Mouse (Mus musculus): ENCODE results near the gene Hacl1. TPM values are rescaled to one million over a fixed set of nuclear protein-coding genes. Genes with fewer than 3 reads are reported as not detected.

Gene Hacl1
- 10 to 100 TPM; 10.9 to 14.0 TPM for total RNA-seq (2021)

GRCm38 (mm10) chr14:31640890-31641505 is at the start of gene Hacl1, which contains the start of gene Btd:
Gene Hacl1 (minus strand): TSS chr14:31641286.
Gene Btd (plus strand): TSS chr14:31641028.
- DNase-seq: peak; percentile 88

GRCm38 (mm10) chr14:31686231-31686630 is 45.1 kb upstream of the Hacl1 start:
- no peak for DNase-seq

GRCm38 (mm10) chr14:31685680-31686079 is 44.6 kb upstream of the Hacl1 start:
- DNase-seq: no peak

GRCm38 (mm10) chr14:31684343-31685040 is 43.4 kb upstream of the Hacl1 start:
- no peak for DNase-seq

DNA sequence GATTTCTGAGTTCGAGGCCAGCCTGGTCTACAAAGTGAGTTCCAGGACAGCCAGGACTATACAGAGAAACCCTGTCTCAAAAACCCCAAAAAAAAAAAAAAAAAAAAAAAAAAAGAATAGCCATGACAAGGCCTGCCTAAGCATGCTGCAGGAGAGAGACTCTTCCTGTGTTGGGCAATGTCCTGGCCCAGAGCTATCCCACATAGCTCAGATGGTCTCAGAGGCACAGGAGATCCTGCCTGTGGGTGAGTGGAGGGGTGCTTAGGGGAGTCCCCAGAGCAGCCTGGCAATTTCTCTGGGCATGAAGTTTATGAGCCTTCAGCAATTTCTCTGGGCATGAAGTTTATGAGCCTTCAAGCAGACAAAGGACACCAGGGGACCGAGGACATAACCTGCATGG is 42.5 kb upstream of the Hacl1 start:
- DNase-seq: no peak

DNA sequence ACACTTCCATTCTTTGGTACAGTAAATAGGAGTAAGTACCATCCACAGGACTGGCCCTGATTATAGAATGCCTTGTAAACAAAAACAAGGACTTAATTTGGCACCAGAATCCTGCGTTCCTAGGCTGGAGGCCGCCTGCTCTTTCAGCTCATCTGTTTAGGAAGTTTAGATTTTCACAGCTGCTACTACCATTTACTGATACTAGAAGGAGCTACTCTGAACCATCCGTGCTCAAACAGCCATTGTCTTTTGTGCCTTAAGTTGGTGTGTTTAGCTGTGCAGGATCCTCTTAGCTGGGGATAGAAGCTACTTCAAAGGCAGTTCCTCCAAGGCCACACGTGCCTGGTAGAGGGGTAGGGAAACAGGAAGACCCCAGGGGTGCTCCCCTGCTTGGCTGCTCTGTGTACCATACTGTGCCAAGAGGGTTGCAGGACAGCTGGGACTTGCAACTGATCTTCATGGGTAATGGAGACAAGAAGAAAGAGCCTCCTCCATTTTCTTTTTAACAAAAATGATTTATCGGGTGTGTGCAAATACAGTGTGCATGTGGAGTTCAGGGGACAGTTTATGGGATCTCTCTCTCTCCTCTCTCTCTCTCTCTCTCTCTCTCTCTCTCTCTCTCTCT is 41.0 kb upstream of the Hacl1 start:
- DNase-seq: no peak

DNA sequence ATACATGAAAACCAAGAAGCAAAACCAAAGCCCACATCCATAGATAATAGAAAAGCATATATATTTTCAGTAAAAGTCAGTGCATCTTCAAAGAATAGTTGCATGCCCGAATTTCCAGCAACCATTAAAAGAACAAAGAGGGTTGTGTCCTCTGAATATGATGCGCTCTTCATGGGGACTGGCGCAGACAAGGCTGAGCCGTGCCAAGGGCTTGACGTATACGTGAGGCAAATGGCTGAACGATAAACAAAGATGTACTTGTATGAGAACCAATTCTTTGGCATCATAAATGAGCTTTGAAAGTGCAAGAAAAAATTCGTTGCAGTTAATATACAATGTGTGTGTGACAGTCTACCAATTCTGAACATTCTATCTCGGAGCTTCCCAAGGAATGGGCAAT is 40.2 kb upstream of the Hacl1 start:
- DNase-seq: no peak

GRCm38 (mm10) chr14:31680656-31681055 is 39.6 kb upstream of the Hacl1 start:
- no peak for DNase-seq

GRCm38 (mm10) chr14:31671635-31672320 is 30.7 kb upstream of the Hacl1 start:
- DNase-seq: no peak

- DNase-seq: peak; percentile 66
These were observed 28.8 kb upstream of the Hacl1 start for GRCm38 (mm10) chr14:31669642-31670490.

DNA sequence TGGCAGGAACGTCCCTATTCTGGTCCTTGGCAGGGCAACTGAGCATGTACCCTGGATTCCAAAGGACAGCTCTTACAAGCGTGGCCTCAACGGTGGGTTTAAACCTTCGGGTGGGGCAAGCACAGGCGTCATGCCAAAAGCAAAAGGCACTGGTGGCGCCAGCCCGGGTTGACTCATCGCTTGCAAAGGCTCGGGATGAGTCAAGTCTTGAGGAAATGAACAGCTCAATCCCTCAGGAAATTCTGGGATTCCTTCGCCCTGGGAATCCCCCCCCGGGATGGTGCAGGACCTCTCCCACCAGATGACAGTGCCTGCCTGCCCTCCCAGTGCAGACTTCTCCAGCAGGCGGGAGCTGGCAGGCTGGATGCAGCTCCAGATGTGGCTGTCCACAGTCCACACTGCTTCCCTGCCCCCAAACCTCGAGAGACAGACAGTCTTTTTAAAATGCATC is 28.1 kb upstream of the Hacl1 start:
- DNase-seq: peak; percentile 81

DNA sequence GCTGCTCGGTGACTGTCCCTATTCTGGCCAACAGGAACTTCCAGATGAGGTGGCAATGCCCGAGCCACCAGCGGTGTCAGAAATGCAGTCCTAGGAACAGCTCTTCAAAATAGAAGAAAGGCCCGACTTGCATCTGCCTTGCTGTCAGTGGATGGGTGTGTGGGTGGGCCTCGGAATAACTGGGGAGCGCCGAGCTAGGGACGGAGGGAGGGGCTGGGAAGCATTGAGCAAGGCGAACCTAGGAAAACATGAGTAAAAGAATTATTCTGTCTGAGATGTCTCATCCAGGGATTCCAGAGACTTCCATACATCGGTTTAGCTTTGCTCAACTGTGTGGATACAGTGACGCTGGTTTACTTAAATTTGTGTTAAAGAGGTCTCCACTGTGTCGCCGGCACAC is 27.2 kb upstream of the Hacl1 start:
- DNase-seq: peak; percentile 12

- DNase-seq: peak; percentile 5
These were observed 26.7 kb upstream of the Hacl1 start for GRCm38 (mm10) chr14:31667741-31668140.

- DNase-seq: no peak
These were observed 26.0 kb upstream of the Hacl1 start for GRCm38 (mm10) chr14:31666931-31667705.

- DNase-seq: peak; percentile 7
These were observed 24.5 kb upstream of the Hacl1 start for GRCm38 (mm10) chr14:31665566-31665940.

DNA sequence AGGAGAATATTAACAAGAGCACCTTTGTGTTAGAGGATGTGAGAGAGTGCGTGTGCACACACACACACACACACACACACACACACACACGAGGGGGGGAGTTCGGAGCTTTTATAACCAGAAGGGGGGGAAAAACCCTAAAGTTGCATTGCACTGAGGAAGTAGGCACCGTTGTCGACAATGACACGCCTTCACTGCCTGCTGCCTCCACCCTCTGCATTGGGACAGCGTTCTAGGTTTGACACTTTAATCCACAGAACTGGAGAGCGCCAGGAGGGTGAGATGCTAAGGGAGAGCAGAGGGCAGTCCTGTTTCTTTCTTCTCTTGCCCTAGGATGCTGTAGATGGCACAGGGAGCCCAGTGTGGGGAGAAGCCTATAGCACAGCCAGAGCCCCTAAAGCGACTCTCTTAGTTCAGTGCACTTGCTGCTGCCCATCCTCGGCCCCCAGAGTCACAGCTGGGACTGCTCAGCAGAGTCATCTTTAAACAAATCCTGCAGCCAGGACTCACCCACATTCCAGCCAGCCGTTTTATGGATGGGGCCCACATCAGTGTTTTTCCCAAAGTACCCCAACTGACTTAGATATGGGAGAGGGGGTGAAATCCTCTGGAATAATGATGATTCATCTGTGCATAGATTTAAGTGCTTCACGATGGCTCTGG is 23.9 kb upstream of the Hacl1 start:
- DNase-seq: peak; percentile 14

- DNase-seq: peak; percentile 30
These were observed 23.2 kb upstream of the Hacl1 start for GRCm38 (mm10) chr14:31664100-31664902.

DNA sequence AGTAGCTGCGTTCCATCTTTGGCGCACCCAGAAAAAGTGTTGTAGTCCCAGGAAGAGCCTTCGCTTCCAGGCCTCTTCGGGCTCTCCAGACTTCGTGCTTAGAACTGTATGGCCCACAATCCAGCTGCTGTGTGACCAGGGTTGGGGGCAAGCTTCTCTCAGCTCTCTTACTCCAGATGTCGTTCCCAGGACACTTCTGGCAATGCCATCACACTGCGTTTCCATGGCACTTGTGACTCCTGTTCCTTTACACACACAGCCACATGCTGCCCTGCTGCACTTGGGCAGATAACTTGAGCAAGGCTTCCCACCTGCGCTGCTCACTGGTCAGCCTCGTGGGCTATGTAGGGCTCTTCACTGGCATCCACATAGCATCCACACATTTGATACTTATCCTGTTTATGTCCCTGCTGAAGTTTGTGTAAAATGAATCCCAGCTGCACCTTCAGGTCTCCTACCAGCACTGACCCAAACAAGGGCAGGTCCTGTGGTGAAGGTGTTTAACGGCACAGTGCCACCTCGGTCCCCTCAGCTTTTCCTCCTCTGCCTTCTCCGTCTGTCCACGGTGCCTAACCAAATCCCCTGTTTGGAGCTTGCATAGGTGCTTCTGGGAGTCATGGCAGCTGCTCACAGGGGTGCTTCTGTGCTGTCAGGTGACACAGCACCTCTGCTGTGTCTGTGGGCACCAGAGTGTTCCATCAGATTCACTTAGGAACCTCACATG is 22.5 kb upstream of the Hacl1 start:
- peak; percentile 9 for DNase-seq

DNA sequence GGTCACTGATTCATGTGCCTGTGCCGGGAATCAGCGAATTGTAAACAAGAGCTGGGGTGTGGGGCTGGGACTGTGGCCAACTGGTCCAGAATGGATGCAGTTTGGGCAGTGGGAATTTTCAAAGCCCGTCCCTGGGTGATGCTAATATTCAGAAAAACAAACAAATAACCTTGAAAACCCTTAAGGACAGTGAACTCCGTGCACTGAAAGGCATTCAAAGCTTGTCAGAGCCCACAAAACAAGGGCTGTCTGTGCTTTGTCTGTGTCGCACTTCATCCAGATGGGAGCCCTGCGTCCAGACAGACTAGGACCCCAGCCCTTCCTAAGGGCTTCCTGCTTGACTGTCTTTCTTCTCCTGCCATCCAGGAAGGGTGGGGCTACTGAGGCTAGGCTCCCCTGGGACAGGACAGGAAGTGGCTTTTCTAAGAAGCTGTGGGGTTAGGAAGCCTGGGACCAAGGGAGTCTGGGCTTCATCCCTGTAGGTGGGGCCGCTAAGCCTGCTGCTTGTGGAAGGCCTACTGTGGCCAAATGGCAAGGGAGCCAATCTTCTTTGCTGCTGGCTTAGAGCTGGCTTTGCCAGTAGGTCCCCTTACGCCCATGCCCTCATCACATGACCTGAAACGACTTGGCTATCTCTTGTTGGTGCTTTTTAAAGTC is 21.6 kb upstream of the Hacl1 start:
- peak; percentile 81 for DNase-seq

Measured in heart, postnatal 4 days (tissue).